Mouse (Mus musculus): ENCODE data around the gene 4933424G06Rik.
"Not testable (repeated sequence)": the region's sequence is repeated elsewhere in the genome, so short reads cannot be mapped to it uniquely, and the experiment has no call there.

The 4933424G06Rik gene

GRCm38 (mm10) chr1:36709854-36710280 lies at the start of gene 4933424G06Rik:
Gene 4933424G06Rik, plus strand, starts transcription at chr1:36710149.
- DNase-seq (ENCODE audit: low spot score in 2 of 2), result peak; percentile 97 to 98

- DNase-seq (ENCODE audit: low spot score in 2 of 2), result peak in 1 of 2 experiments; percentile 21
Measured at GRCm38 (mm10) chr1:36664457-36664856, 45.5 kb upstream of the 4933424G06Rik start.

GRCm38 (mm10) chr1:36665165-36665723 lies 44.7 kb upstream of the 4933424G06Rik start:
- no peak for DNase-seq (ENCODE audit: low spot score in 2 of 2)

GRCm38 (mm10) chr1:36665934-36666333 lies 44.0 kb upstream of the 4933424G06Rik start:
- no peak for DNase-seq (ENCODE audit: low spot score in 2 of 2)

GRCm38 (mm10) chr1:36668007-36668406 lies 41.9 kb upstream of the 4933424G06Rik start:
- DNase-seq (ENCODE audit: low spot score in 2 of 2), result not testable (repeated sequence)

GRCm38 (mm10) chr1:36670256-36670655 lies 39.7 kb upstream of the 4933424G06Rik start:
- DNase-seq (ENCODE audit: low spot score in 2 of 2), result no peak

GRCm38 (mm10) chr1:36671260-36671659 lies 38.7 kb upstream of the 4933424G06Rik start:
- DNase-seq (ENCODE audit: low spot score in 2 of 2), result no peak

- no peak for DNase-seq (ENCODE audit: low spot score in 2 of 2)
Measured at GRCm38 (mm10) chr1:36672648-36673350, 37.1 kb upstream of the 4933424G06Rik start.

GRCm38 (mm10) chr1:36674936-36675335 lies 35.0 kb upstream of the 4933424G06Rik start:
- no peak for DNase-seq (ENCODE audit: low spot score in 2 of 2)

- no peak for DNase-seq (ENCODE audit: low spot score in 2 of 2)
Measured at GRCm38 (mm10) chr1:36680893-36681292, 29.1 kb upstream of the 4933424G06Rik start.

- no peak for DNase-seq (ENCODE audit: low spot score in 2 of 2)
Measured at GRCm38 (mm10) chr1:36682620-36683355, 27.2 kb upstream of the 4933424G06Rik start, which contains the start of gene Fam178b. Gene Fam178b, minus strand, starts transcription at chr1:36683183.

GRCm38 (mm10) chr1:36683810-36684467 lies 26.0 kb upstream of the 4933424G06Rik start:
- peak; percentile 65 to 80 for DNase-seq (ENCODE audit: low spot score in 2 of 2)

GRCm38 (mm10) chr1:36690671-36691235 lies 19.2 kb upstream of the 4933424G06Rik start:
- DNase-seq (ENCODE audit: low spot score in 2 of 2), result no peak

- peak; percentile 96 to 97 for DNase-seq (ENCODE audit: low spot score in 2 of 2)
Measured at GRCm38 (mm10) chr1:36691271-36692155, 18.4 kb upstream of the 4933424G06Rik start, which contains the start of gene Cox5b. Gene Cox5b, plus strand, starts transcription at chr1:36691449.

GRCm38 (mm10) chr1:36694871-36695270 lies 15.1 kb upstream of the 4933424G06Rik start:
- DNase-seq (ENCODE audit: low spot score in 2 of 2), result no peak

GRCm38 (mm10) chr1:36696411-36696810 lies 13.5 kb upstream of the 4933424G06Rik start:
- no peak for DNase-seq (ENCODE audit: low spot score in 2 of 2)

- no peak for DNase-seq (ENCODE audit: low spot score in 2 of 2)
Measured at GRCm38 (mm10) chr1:36697030-36697429, 12.9 kb upstream of the 4933424G06Rik start.

- no peak for DNase-seq (ENCODE audit: low spot score in 2 of 2)
Measured at GRCm38 (mm10) chr1:36707166-36707565, 2.8 kb upstream of the 4933424G06Rik start.

GRCm38 (mm10) chr1:36707797-36708196 lies 2.2 kb upstream of the 4933424G06Rik start:
- DNase-seq (ENCODE audit: low spot score in 2 of 2), result no peak

- no peak for DNase-seq (ENCODE audit: low spot score in 2 of 2)
Measured at GRCm38 (mm10) chr1:36708626-36709025, 1.3 kb upstream of the 4933424G06Rik start.
